Mouse (Mus musculus) hindbrain, postnatal 0 days (tissue): ENCODE data around the gene Hist1h2bg. TPM values are rescaled to one million over a fixed set of nuclear protein-coding genes. Genes with fewer than 3 reads are reported as not detected.
A peak's percentile ranks its signal among the peaks of the same experiment; 100 is the strongest.

ENCODE experiments used
- ATAC-seq: fragments of 200-750 bp; cut with Nextera tagmentation; 2 replicates; pipeline ENCODE4 v1.8.0; 2017; ENCODE audit warnings: mild to moderate bottlenecking, moderate TSS enrichment, moderate library complexity
- DNase-seq: peaks from one replicate; pipeline ENCODE4 v3.0.0-alpha.2; 2015; ENCODE audit warnings: low spot score
- H3K27ac ChIP-seq: fragments of 300-500 bp; sonication (generic); 2 replicates; pipeline ENCODE4 v1.5.1; 2014; ENCODE audit warnings: mild to moderate bottlenecking
- H3K27me3 ChIP-seq: fragments of 300-500 bp; sonication (generic); 2 replicates; pipeline ENCODE4 v1.6.1; 2014; ENCODE audit warnings: low read length, mixed read lengths; ENCODE audit not compliant: insufficient read depth
- H3K36me3 ChIP-seq: fragments of 300-500 bp; sonication (generic); 2 replicates; pipeline ENCODE4 v1.6.1; 2014; ENCODE audit warnings: low read length, mixed read lengths; ENCODE audit not compliant: insufficient read depth
- H3K4me1 ChIP-seq: fragments of 300-500 bp; sonication (generic); 2 replicates; pipeline ENCODE4 v1.6.1; 2014; ENCODE audit warnings: antibody characterized with exemption, low read length, mixed read lengths; ENCODE audit not compliant: insufficient read depth
- H3K4me2 ChIP-seq: fragments of 300-500 bp; sonication (generic); 2 replicates; pipeline ENCODE4 v1.6.1; 2014; ENCODE audit warnings: low read depth, mild to moderate bottlenecking, low read length, moderate library complexity, mixed read lengths
- H3K4me3 ChIP-seq: fragments of 300-500 bp; sonication (generic); 2 replicates; pipeline ENCODE4 v1.5.1; 2014; ENCODE audit warnings: low read length
- H3K9ac ChIP-seq: fragments of 300-500 bp; sonication (generic); replicated peaks from 2 replicates; pipeline ENCODE4 v1.6.1; 2014; ENCODE audit warnings: mild to moderate bottlenecking, low read length, moderate library complexity, mixed read lengths
- H3K9me3 ChIP-seq: fragments of 300-500 bp; sonication (generic); 2 replicates; pipeline ENCODE4 v1.6.1; 2016; ENCODE audit warnings: low read length, mixed read lengths
- CTCF ChIP-seq: IDR thresholded peaks from 2 replicates; pipeline ENCODE4 v1.5.1; 2016; ENCODE audit warnings: antibody characterized with exemption, control low read depth, low read depth
- WGBS: fragments of 180-500 bp; shearing (Covaris S2); extraction: QIAGEN DNeasy Blood & Tissue Kit; methylation state at CpG from one replicate; pipeline ENCODE4 v1.1.7; 2014; 5-methylcytosine and 5-hydroxymethylcytosine counted together
- microRNA-seq, 2 experiments: library from miRNA; unstranded; fragments of <30 nt; microRNA quantifications; one replicate each; pipeline ENCODE4; 2016
- polyA plus RNA-seq: library from polyadenylated mRNA; unstranded; fragments of >200 nt; fragmentation: Nextera tagmentation; extraction: Ambion mirVana; gene quantifications from 2 replicates; pipeline ENCODE4 v1.2.1, GENCODE M21; 2015
- total RNA-seq: library from RNA; depleted of rRNA; stranded (reverse); fragments of >200 nt; gene quantifications from 2 replicates; pipeline ENCODE4 v1.2.3, GENCODE M21; 2014; rRNA removed

The Hist1h2bg gene
- total and polyA plus RNA-seq, 2 experiments from 2014 or later = 2.6 to 1,151 TPM

- no peaks in the 10 kb centered on the region for H3K9me3 ChIP-seq
- peak overlapping the region; percentile 72 for H3K9ac ChIP-seq
- peaks cover 3% of the 10 kb centered on the region; the same call in 1 of the 2 replicates for H3K4me1 ChIP-seq
- 47% methylated on average over 12 of the region's 12 CpGs for WGBS
- ATAC-seq (no peak), DNase-seq (no peak)
- H3K27ac ChIP-seq = peak overlapping the region; percentile 95
- no peaks in the 10 kb centered on the region for H3K36me3 ChIP-seq
- H3K4me3 ChIP-seq = peak overlapping the region; percentile 59
- TF ChIP-seq CTCF = no peak
- H3K4me2 ChIP-seq = peak overlapping the region; percentile 92
- H3K27me3 ChIP-seq = no peaks in the 10 kb centered on the region
These were observed 49.0 kb downstream of the Hist1h2bg start for GRCm38 (mm10) chr13:23620056-23620732.

- no peaks in the 10 kb centered on the region for H3K9me3 ChIP-seq
- H3K27me3 ChIP-seq = no peaks in the 10 kb centered on the region
- no peak for TF ChIP-seq CTCF
- H3K9ac ChIP-seq = peak within 1 kb of the TSS; percentile 72
- peak within 1 kb of the TSS; percentile 95 for H3K27ac ChIP-seq
- DNase-seq (peak; percentile 94), ATAC-seq (peak; percentile 88)
- peak within 1 kb of the TSS; percentile 59 for H3K4me3 ChIP-seq
- peak within 1 kb of the TSS; percentile 92 for H3K4me2 ChIP-seq
- no peaks in the 10 kb centered on the region for H3K36me3 ChIP-seq
- under 1% methylated on average over 27 of the region's 27 CpGs for WGBS
- peaks cover 3% of the 10 kb centered on the region; the same call in 1 of the 2 replicates for H3K4me1 ChIP-seq
These were observed 49.7 kb downstream of the Hist1h2bg start, which contains the start of gene Hist1h2be for GRCm38 (mm10) chr13:23620733-23621531. Gene Hist1h2be, minus strand, starts transcription at chr13:23621124.

Small RNA genes within 50 kb of the gene (microRNA-seq; reads per million reads assigned to microRNA genes)
- gene Gm44297 (0 reads per million in 2 experiments), gene Gm44359 (0 reads per million in 2 experiments), gene Gm44394 (0 reads per million in 2 experiments)

Other genes with a start within 250 kb of the Hist1h2bg start
Only the 30 nearest of the 35 such genes appear.
- 5.0 and 5.5 TPM in 2 replicates for gene Abt1, start 147.5 kb upstream of the Hist1h2bg start, total RNA-seq
- gene Abt1, start 147.5 kb upstream of the Hist1h2bg start, polyA plus RNA-seq = 7.2 and 7.6 TPM in 2 replicates
- 0.40 and 0.89 TPM in 2 replicates for gene Btn1a1, start 105.5 kb upstream of the Hist1h2bg start, total RNA-seq
- 0.15 and 0.24 TPM in 2 replicates for gene Btn1a1, start 105.5 kb upstream of the Hist1h2bg start, polyA plus RNA-seq
- gene Btn2a2, start 82.5 kb upstream of the Hist1h2bg start, total RNA-seq = not detected in 2 replicates
- 0.11 TPM in 1 of 2 replicates, not detected in the other for gene Btn2a2, start 82.5 kb upstream of the Hist1h2bg start, polyA plus RNA-seq
- 2,417 and 3,828 TPM in 2 replicates for gene Hist1h4h, start 40.3 kb upstream of the Hist1h2bg start, total RNA-seq
- gene Hist1h4h, start 40.3 kb upstream of the Hist1h2bg start, polyA plus RNA-seq = 4.2 and 5.5 TPM in 2 replicates
- gene Hist1h2af, start 37.5 kb upstream of the Hist1h2bg start, total RNA-seq = 415 and 567 TPM in 2 replicates
- gene Hist1h2af, start 37.5 kb upstream of the Hist1h2bg start, polyA plus RNA-seq = 3.3 and 7.9 TPM in 2 replicates
- gene Hist1h3g, start 36.0 kb upstream of the Hist1h2bg start, total RNA-seq = 544 and 673 TPM in 2 replicates
- 1.4 and 2.2 TPM in 2 replicates for gene Hist1h3g, start 36.0 kb upstream of the Hist1h2bg start, polyA plus RNA-seq
- 65.9 and 103 TPM in 2 replicates for gene Hist1h2bh, start 28.0 kb upstream of the Hist1h2bg start, total RNA-seq
- 0.13 and 0.35 TPM in 2 replicates for gene Hist1h2bh, start 28.0 kb upstream of the Hist1h2bg start, polyA plus RNA-seq
- gene Hist1h3f, start 27.3 kb upstream of the Hist1h2bg start, total RNA-seq = 466 and 603 TPM in 2 replicates
- gene Hist1h3f, start 27.3 kb upstream of the Hist1h2bg start, polyA plus RNA-seq = 0.16 and 0.54 TPM in 2 replicates
- 1,844 and 2,344 TPM in 2 replicates for gene Hist1h4f, start 19.7 kb upstream of the Hist1h2bg start, total RNA-seq
- 0.89 TPM in 1 of 2 replicates, not detected in the other for gene Hist1h4f, start 19.7 kb upstream of the Hist1h2bg start, polyA plus RNA-seq
- 49.4 and 53.4 TPM in 2 replicates for gene Hist1h1d, start 18.1 kb upstream of the Hist1h2bg start, total RNA-seq
- 0.18 and 0.25 TPM in 2 replicates for gene Hist1h1d, start 18.1 kb upstream of the Hist1h2bg start, polyA plus RNA-seq
- 528 and 734 TPM in 2 replicates for gene Hist1h3e, start 9.0 kb upstream of the Hist1h2bg start, total RNA-seq
- 1.3 and 2.8 TPM in 2 replicates for gene Hist1h3e, start 9.0 kb upstream of the Hist1h2bg start, polyA plus RNA-seq
- 221 and 249 TPM in 2 replicates for gene Hist1h2ae, start 176 bp upstream of the Hist1h2bg start, total RNA-seq
- 12.2 and 13.8 TPM in 2 replicates for gene Hist1h2ae, start 176 bp upstream of the Hist1h2bg start, polyA plus RNA-seq
- 695 and 1,354 TPM in 2 replicates for gene Hist1h2bf, start 2.8 kb downstream of the Hist1h2bg start, total RNA-seq
- gene Hist1h2bf, start 2.8 kb downstream of the Hist1h2bg start, polyA plus RNA-seq = 1.3 and 2.4 TPM in 2 replicates
- gene Hist1h2ad, start 3.0 kb downstream of the Hist1h2bg start, total RNA-seq = 636 and 885 TPM in 2 replicates
- gene Hist1h2ad, start 3.0 kb downstream of the Hist1h2bg start, polyA plus RNA-seq = 0.69 TPM in 1 of 2 replicates, not detected in the other
- gene Hist1h3d, start 4.4 kb downstream of the Hist1h2bg start, total RNA-seq = 173 and 207 TPM in 2 replicates
- gene Hist1h3d, start 4.4 kb downstream of the Hist1h2bg start, polyA plus RNA-seq = 0.96 and 1.4 TPM in 2 replicates
- 1,614 and 2,187 TPM in 2 replicates for gene Hist1h4d, start 10.2 kb downstream of the Hist1h2bg start, total RNA-seq
- gene Hist1h4d, start 10.2 kb downstream of the Hist1h2bg start, polyA plus RNA-seq = 36.9 and 39.6 TPM in 2 replicates
- 262 and 304 TPM in 2 replicates for gene Hist1h2be, start 49.7 kb downstream of the Hist1h2bg start, total RNA-seq
- gene Hist1h2be, start 49.7 kb downstream of the Hist1h2bg start, polyA plus RNA-seq = 0.30 and 0.41 TPM in 2 replicates
- 281 and 348 TPM in 2 replicates for gene Hist1h1e, start 51.2 kb downstream of the Hist1h2bg start, total RNA-seq
- 20.1 and 21.9 TPM in 2 replicates for gene Hist1h1e, start 51.2 kb downstream of the Hist1h2bg start, polyA plus RNA-seq
- 63.3 and 98.5 TPM in 2 replicates for gene Hist1h2ac, start 112.6 kb downstream of the Hist1h2bg start, total RNA-seq
- gene Hist1h2ac, start 112.6 kb downstream of the Hist1h2bg start, polyA plus RNA-seq = 0.30 and 0.38 TPM in 2 replicates
- gene Hist1h2bc, start 112.8 kb downstream of the Hist1h2bg start, total RNA-seq = 189 and 295 TPM in 2 replicates
- gene Hist1h2bc, start 112.8 kb downstream of the Hist1h2bg start, polyA plus RNA-seq = 36.1 and 46.1 TPM in 2 replicates
- 1.1 and 1.6 TPM in 2 replicates for gene Hist1h1t, start 124.4 kb downstream of the Hist1h2bg start, total RNA-seq
- gene Hist1h1t, start 124.4 kb downstream of the Hist1h2bg start, polyA plus RNA-seq = not detected in 2 replicates
- 1,149 and 1,400 TPM in 2 replicates for gene Hist1h4c, start 127.1 kb downstream of the Hist1h2bg start, total RNA-seq
- 4.0 and 4.6 TPM in 2 replicates for gene Hist1h4c, start 127.1 kb downstream of the Hist1h2bg start, polyA plus RNA-seq
- 3.2 and 11.1 TPM in 2 replicates for gene Hfe, start 139.5 kb downstream of the Hist1h2bg start, total RNA-seq
- gene Hfe, start 139.5 kb downstream of the Hist1h2bg start, polyA plus RNA-seq = 7.9 and 8.6 TPM in 2 replicates
- gene Hist1h1c, start 167.4 kb downstream of the Hist1h2bg start, total RNA-seq = 508 and 626 TPM in 2 replicates
- gene Hist1h1c, start 167.4 kb downstream of the Hist1h2bg start, polyA plus RNA-seq = 31.4 and 35.4 TPM in 2 replicates
- 1,362 and 1,480 TPM in 2 replicates for gene Hist1h3c, start 174.2 kb downstream of the Hist1h2bg start, total RNA-seq
- gene Hist1h3c, start 174.2 kb downstream of the Hist1h2bg start, polyA plus RNA-seq = 1.6 and 2.1 TPM in 2 replicates
- gene Hist1h2bb, start 175.3 kb downstream of the Hist1h2bg start, total RNA-seq = 1,454 and 1,759 TPM in 2 replicates
- gene Hist1h2bb, start 175.3 kb downstream of the Hist1h2bg start, polyA plus RNA-seq = 0.49 and 0.55 TPM in 2 replicates
- 349 and 438 TPM in 2 replicates for gene Hist1h2ab, start 179.7 kb downstream of the Hist1h2bg start, total RNA-seq
- gene Hist1h2ab, start 179.7 kb downstream of the Hist1h2bg start, polyA plus RNA-seq = 7.4 and 10.4 TPM in 2 replicates
- gene Hist1h3b, start 180.9 kb downstream of the Hist1h2bg start, total RNA-seq = 956 and 1,079 TPM in 2 replicates
- 2.6 and 3.2 TPM in 2 replicates for gene Hist1h3b, start 180.9 kb downstream of the Hist1h2bg start, polyA plus RNA-seq
- 334 and 514 TPM in 2 replicates for gene Hist1h4b, start 185.6 kb downstream of the Hist1h2bg start, total RNA-seq
- 1.3 and 2.8 TPM in 2 replicates for gene Hist1h4b, start 185.6 kb downstream of the Hist1h2bg start, polyA plus RNA-seq
- 789 and 958 TPM in 2 replicates for gene Hist1h4a, start 189.8 kb downstream of the Hist1h2bg start, total RNA-seq
- 0.53 TPM in 1 of 2 replicates, not detected in the other for gene Hist1h4a, start 189.8 kb downstream of the Hist1h2bg start, polyA plus RNA-seq